Mouse (Mus musculus): ENCODE measurements around the gene Lhb.
A peak's percentile ranks its signal among the peaks of the same experiment; 100 is the strongest.

Lhb gene

GRCm38 (mm10) chr7:45413864-45414739 lies 6.5 kb upstream of the Lhb start:
- peak; percentile 89 for DNase-seq

GRCm38 (mm10) chr7:45414740-45415224 lies 5.8 kb upstream of the Lhb start:
- peak; percentile 84 for DNase-seq

DNA sequence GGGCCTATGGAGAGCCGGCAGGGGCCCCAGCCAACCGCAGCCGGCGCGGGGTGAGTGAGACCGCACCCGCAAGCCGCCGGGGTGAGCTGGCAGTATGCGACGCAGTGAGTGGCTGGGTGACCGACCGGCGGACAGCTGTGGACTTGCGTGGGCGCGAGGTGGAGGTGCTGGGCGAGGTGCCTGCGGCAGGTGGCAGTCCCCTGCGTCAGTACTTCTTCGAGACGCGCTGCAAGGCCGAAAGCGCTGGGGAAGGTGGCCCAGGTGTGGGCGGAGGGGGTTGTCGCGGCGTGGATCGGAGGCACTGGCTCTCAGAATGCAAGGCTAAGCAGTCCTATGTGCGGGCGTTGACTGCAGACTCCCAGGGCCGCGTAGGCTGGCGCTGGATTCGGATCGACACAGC lies 5.0 kb upstream of the Lhb start:
- DNase-seq: peak; percentile 79

- DNase-seq: no peak
These were observed 2.6 kb upstream of the Lhb start for GRCm38 (mm10) chr7:45417962-45418492.

- no peak for DNase-seq
These were observed 583 bp upstream of the Lhb start for GRCm38 (mm10) chr7:45419859-45420614.

GRCm38 (mm10) chr7:45421194-45421593 lies 574 bp downstream of the Lhb start:
- no peak for DNase-seq

DNA sequence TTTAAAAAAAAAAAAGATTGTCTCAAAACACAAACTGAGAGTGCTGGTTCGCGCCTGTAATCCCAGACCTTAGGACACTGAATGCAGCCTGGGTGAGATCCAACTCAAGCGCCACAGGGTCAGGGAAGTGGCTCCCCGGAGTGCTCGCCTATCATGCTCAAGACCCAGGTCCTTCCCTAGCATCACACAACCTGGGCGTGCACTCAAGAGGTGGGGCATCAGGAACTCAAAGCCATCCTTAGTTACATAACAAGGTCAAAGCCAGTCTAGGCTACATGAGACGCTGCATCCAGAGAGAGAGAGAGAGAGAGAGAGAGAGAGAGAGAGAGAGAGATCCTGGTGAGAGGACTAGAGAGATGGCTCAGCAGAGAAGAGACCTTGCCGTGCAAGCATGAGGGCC lies 5.9 kb downstream of the Lhb start:
- DNase-seq: no peak

DNA sequence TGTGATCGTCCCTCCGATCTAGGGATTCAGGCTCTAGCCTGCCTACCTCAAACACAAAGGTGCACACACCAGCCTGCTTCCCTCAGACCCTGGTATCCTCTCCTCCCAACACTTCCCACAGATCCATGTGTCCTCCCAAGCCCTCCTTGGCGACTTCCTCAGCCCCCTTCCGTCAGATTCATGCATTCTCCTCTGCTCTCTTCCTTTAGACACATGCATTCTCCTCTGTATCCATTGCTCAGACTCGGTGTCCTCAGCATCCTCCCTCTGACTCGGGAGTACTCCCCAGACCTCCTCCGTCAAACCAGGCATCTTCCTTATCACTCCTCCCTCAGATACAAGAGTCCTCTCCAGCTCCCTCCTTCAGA lies 13.2 kb downstream of the Lhb start:
- DNase-seq: peak; percentile 94

- peak; percentile 100 for DNase-seq
These were observed 13.8 kb downstream of the Lhb start, which contains the start of gene Gys1 for GRCm38 (mm10) chr7:45434203-45435015. Gene Gys1 (plus strand): TSS chr7:45434844.

GRCm38 (mm10) chr7:45435038-45435437 lies 14.4 kb downstream of the Lhb start:
- DNase-seq: no peak

- DNase-seq: no peak
These were observed 15.8 kb downstream of the Lhb start for GRCm38 (mm10) chr7:45436444-45436843.

DNA sequence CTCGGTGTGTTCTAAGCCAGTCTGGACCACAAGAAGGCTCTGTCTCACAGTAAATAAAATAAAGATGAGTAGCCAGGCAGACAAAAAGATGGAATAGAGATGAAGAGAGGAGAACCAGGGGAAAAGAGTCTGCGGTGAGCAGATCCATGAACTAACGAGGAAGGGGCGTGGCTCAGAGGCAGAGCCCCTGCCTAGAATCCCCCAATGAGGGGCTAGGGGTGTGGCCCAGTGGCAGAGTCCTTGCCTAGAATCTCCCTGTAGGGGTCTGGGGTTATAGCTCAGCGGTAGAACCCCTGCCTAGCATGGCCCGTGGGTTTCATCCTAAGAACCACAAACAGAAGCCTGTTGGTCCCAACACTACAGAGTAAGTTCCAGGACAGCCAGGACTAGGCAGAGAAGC lies 16.4 kb downstream of the Lhb start:
- DNase-seq: no peak

GRCm38 (mm10) chr7:45437521-45438276 lies 17.1 kb downstream of the Lhb start, which contains the start of gene Ruvbl2:
Gene Ruvbl2 (minus strand): TSS chr7:45438096.
- DNase-seq: peak; percentile 89

DNA sequence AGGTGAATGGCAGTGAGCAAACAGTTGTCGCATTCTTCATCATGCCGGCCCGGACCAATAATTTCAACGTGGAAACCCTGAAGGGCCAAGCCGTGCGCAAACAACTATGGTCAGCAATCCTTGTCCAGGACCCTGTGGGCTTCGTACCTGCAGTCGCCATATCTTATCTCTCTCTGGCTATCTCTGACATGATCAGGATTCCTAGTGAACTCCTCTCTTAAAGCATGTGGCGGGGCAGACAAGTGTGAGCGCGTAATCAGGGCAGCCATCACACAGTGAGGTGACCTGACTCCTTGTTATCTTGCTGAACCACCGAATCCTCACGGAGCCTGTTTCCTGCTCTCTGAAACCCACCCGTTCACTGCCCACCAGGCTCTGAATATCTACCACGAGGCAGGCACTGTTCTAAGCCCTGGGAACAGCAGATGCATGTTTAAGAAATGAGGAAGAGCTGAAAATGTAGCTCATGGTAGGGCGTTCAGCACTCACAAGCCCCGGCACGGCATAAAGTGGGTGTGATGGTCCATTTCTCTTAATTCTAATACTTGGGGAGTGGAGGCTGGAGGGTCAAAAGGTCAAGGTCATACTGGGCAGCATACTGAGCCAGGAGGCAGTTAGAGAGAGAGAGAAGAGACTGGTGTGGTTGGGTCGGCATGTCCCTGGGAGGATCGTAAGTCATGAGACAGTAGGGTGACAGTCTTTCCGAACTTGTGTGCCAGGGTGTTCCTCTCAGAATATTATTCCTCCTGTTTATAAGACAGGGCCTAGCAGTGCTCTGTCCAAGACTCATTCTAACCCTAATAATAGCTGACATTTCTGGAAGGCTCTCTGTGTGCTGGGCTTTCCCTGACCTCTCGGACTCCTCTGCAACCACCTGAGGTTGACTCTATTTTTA lies 23.2 kb downstream of the Lhb start:
- peak; percentile 89 for DNase-seq

- DNase-seq: no peak
These were observed 26.0 kb downstream of the Lhb start for GRCm38 (mm10) chr7:45446589-45446988.

GRCm38 (mm10) chr7:45447325-45447990 lies 26.8 kb downstream of the Lhb start:
- no peak for DNase-seq

DNA sequence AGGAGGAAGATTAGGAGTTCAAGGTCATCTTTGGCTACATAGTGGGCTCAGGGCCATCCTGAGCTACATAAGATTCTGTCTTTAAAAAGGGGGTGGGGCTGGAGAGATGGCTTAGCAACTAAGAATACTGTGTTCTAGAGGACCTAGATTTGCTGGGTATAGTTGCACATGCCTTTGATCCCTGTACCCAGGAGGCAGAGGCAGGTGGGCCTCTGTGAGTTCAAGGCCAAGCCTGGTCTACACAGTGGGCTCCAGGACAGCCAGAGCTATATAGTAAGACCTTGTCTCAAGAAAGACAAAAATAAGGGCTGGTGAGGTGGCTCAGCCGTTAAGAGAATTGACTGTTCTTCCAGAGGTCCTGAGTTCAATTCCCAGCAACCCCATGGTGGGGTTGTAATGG lies 29.4 kb downstream of the Lhb start:
- DNase-seq: peak; percentile 83

GRCm38 (mm10) chr7:45451344-45451982 lies 30.8 kb downstream of the Lhb start:
- peak; percentile 98 for DNase-seq

GRCm38 (mm10) chr7:45454971-45455370 lies 34.4 kb downstream of the Lhb start:
- peak; percentile 91 for DNase-seq

Measured in heart, adult 11 months (tissue).